Mouse (Mus musculus): ENCODE measurements around the gene Tas1r3.

Gene Tas1r3

DNA sequence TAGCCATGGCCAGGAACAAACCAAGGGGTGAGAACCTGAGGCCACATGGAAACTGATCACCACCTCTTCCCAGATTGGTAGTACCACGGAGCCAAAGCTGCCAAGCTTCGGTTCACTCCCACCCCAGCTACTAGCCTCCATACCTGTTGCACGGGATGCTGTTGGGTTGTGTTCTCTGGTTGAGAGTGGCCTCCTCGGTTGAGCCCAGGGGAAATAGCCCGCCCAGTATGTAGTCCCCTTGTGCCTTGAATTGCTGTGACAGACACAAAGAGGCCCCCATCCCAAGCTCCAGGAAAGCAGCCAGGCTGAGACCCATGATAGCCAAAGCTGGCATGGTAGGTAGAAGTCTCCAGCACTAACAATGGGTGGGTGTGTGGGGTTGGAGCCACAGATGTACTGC is at the start of gene Tas1r3:
Gene Tas1r3 (minus strand): TSS at position 362 of the 400 bp plus-strand sequence.
- peak; percentile 8 for DNase-seq

DNA sequence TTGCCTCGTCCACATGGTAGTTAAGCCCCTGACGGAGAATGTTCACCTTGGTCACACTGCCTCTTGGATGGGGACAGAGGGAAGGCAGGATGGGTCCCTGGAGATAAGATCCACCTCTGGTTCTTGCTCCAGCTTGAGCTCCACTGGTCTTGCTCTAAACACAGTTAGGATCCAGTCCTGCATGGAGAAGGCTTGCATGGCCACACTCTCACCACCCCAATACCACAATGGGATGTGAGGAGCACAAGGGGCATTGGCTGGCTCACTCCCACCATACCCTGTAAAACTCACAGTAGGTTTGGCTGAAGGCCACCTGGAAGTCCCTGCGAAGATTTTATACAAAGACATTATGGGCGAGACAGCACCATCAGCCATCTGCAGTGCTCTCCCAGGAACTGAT is 45.6 kb upstream of the Tas1r3 start:
- no peak for DNase-seq

DNA sequence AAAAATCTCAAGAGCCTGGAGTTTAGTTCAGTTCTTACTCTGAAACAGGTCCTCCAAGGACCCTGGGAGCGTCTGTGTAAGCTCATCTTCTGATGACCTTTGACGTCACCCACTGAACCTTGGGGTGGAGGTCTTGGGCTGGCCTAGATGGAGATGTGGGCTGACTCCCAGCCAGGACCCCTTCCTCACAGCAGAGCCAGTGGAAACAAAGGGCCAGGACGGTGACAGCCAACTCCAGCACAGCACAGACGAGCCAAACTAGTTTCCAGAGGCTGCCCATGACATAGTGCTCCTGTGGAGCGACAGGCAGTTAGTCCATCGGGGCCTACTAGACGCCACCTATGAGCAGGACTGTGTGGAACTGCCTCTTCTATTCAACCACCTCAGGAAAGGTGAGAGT is 45.1 kb upstream of the Tas1r3 start:
- peak; percentile 5 for DNase-seq

GRCm38 (mm10) chr4:155907003-155907402 is 43.8 kb upstream of the Tas1r3 start:
- no peak for DNase-seq

DNA sequence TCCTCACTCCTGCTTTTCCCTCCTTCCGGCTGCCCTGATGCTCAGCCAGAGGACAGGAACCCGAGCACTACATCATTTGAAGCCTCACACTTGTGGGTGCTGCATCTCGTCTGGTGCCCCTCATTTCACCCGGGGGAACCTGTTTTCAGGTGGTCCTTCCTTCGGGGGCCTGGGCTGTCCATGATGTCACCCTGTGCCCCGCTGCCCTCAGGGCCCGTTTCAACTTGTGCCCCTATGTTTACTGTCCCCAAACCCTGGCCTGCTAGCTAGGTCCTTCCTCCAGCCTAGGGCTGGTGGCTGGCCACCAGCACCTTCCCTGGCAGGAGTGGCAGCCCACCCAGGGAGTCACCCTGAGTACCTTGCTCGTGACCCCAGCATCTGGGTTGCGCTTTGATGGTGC is 43.0 kb upstream of the Tas1r3 start:
- DNase-seq = peak; percentile 6

- peak; percentile 4 for DNase-seq
Measured at GRCm38 (mm10) chr4:155905634-155906033, 42.5 kb upstream of the Tas1r3 start.

- DNase-seq = peak; percentile 51
Measured at GRCm38 (mm10) chr4:155904318-155905102, 41.3 kb upstream of the Tas1r3 start.

DNA sequence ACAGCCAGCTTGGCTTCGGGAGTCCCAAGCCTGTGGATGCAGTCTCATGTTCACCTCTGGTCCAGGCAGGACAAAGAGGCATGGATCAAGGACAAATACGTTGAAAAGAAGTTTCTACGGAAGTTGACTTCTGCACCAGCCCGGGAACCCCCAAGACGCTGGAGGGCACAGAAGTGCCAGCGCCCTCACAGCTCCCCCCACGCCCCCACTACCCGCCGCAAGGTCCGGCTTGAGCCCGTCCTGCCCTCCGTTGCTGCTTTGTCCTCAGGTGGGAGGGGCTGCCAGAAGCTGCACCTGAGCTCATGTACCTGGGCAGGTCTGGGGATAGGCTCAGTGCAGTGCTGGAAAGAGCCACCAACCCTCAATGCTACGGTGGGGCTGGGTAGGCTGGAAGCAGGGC is 40.1 kb upstream of the Tas1r3 start:
- DNase-seq = peak; percentile 10

GRCm38 (mm10) chr4:155901205-155901604 is 38.0 kb upstream of the Tas1r3 start:
- peak; percentile 79 for DNase-seq

GRCm38 (mm10) chr4:155899355-155899754 is 36.2 kb upstream of the Tas1r3 start:
- DNase-seq = peak; percentile 5

- DNase-seq = peak; percentile 2
Measured at GRCm38 (mm10) chr4:155898318-155898717, 35.2 kb upstream of the Tas1r3 start.

- DNase-seq = peak; percentile 2
Measured at GRCm38 (mm10) chr4:155896461-155896860, 33.3 kb upstream of the Tas1r3 start.

DNA sequence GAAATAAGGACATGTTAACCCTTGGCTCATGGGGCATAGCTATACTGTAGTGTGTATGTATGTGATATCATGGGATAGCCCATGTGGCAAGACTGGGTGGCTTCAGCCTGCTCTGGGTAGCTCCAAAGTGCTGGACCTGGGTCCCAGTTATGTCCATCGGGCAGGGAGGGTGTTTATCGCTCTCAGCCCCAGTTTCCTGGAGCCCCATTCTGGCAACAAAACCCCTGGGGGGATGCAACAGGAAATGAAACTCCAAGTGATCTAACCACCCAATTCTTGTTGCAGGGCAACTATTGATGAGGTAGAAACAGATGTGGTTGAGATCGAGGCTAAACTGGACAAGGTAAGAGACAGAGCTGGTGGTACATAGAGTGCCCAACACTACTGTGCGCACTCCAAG is 32.7 kb upstream of the Tas1r3 start:
- DNase-seq = peak; percentile 6

GRCm38 (mm10) chr4:155895216-155895615 is 32.1 kb upstream of the Tas1r3 start:
- DNase-seq = peak; percentile 81

GRCm38 (mm10) chr4:155894311-155894881 is 31.2 kb upstream of the Tas1r3 start:
- DNase-seq = peak; percentile 70

GRCm38 (mm10) chr4:155893212-155893690 is 30.1 kb upstream of the Tas1r3 start:
- DNase-seq = peak; percentile 3

DNA sequence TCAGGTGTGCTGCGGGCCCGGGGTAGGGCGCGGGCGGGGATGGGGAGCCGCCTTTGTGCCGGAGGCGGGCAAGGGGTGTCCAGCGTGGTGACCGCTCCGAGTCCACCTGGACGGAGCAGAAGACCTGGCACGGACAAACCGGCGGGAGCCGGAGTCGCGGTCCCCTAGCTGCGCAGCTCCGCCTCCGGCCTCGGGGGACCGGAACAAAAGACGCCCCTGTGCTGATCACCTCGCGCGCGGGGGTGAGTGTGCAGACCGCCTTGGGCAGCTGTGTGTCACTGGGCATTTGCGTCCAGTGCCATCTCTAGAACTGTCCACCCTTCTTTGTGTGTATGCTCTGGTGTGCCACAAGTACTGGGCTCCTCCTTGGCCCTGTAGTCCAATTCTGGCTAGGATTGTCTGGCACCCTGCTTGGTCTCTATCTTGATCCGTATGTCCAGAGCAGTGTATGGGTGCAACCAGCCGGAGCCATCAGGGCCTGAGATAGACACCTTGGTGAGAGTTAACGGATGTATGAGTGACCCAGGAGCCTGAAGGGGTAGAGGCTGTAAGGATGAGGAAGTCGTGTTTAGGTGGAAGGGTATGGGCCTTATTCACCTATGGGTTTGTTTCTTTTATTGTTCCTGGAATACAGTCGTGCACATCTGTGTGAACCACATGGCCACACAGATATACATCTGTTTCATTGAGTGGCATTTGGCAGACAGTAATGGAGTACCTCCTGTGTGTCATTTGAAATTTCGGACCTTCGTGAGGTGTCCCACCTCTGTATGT is 29.5 kb upstream of the Tas1r3 start:
- DNase-seq = peak; percentile 68

GRCm38 (mm10) chr4:155892017-155892416 is 28.9 kb upstream of the Tas1r3 start:
- peak; percentile 92 for DNase-seq

DNA sequence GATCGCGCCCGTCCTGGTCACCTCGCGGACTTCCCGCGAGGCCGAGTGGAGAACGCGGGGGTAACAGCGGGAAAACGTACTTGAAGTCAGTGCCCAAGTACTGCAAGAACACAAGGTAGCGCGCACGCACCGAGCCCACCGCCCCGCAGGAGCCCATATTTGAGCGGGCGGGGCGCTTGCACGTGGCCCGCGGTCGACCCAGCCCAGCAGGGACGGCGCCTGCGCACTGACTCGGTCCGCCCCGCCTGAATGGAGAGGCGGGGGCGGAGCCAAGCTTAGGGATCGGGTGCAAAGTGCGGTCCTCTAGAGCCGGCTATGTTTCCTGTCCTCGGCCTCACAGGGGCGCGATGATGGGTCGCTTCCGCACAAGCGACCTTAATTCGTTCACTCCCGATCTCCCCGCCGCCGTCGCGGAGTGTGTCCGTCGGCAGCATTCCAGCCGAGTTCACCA is 28.4 kb upstream of the Tas1r3 start, which contains the start of the genes Pusl1 and Acap3:
Gene Pusl1 (minus strand): TSS at position 231 of the 451 bp plus-strand sequence.
Gene Acap3 (plus strand): TSS at position 272 of the 451 bp plus-strand sequence.
- DNase-seq = peak; percentile 99

DNA sequence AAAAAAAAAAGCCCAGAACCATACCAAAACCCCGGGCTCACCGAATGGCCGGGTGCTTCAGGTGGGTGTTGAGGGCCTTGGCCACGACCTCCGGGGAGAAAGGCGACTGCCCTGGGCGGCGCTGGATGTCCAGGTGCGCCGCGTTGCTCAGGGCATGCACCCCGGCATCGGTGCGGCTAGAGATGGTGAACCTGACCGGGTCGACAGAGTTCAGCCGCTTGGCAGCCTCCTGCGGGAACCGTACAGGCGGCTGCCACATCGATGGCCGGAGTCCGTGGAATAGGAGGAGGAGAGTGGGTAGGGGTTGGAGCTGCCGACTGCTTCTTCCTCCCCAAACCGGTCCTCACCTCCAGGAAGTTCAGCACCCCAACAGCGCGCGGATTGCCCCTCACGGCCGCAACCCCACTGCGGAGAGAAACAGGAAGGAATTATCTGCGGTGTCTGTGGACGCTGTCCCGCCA is 27.9 kb upstream of the Tas1r3 start:
- DNase-seq = peak; percentile 46

- DNase-seq = no peak
Measured at GRCm38 (mm10) chr4:155889316-155889715, 26.2 kb upstream of the Tas1r3 start.

DNA sequence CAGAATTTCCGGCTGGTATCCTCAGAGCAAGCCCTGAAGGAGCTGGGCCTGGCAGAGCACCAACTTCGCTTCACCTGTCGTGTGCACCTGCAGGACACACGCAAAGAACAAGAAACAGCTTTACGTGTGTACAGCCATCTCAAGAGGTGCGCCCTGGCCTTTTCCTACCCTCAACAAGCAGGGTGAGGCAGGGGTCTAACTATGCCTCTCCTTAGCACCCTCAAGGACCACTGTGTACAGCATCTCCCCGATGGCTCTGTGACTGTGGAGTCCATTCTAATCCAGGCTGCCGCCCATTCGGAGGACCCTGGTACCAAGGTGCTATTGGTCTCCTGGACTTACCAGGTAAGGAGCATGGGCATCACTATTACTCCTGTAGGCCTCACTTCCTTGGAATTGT is 25.0 kb upstream of the Tas1r3 start:
- DNase-seq = no peak

GRCm38 (mm10) chr4:155887674-155888073 is 24.5 kb upstream of the Tas1r3 start:
- no peak for DNase-seq

All from kidney, postnatal 10 days (tissue).